Comparison of ENCODE assay signal across 8 mouse cellular contexts in the genomic region with DNA sequence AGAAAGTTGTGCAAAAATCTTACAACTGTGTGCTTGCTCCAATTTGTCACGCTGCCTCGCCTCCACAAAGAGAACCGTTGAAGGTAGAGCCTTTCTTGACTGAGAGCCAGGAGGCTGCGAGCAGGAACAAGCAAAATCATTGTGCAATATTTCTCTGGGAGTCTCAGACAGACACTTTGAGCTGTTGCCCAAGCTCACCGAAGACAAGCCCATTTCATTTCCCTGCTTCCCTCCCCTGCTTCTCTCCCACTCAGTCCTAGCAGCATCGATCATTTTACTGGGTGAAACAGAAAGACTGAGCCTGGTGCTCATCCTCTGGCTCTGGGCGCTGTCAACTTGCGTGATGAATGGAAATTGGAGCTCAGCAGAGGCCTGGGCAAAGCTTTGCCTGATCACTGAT. TPM values are rescaled to one million over a fixed set of nuclear protein-coding genes. Genes with fewer than 3 reads are reported as not detected.
A peak's percentile ranks its signal among the peaks of the same experiment; 100 is the strongest.
DNase-seq lines count a peak whose midpoint lies in the region; ATAC-seq and TF ChIP-seq lines count a peak whose summit lies in the region.

No protein-coding gene starts in this region.

- no peak for ATAC-seq in kidney, postnatal 0 days (replicated peaks; ENCODE audit: low FRiP score, low read depth)
- peak; percentile 86 for ATAC-seq in frontal cortex, adult (ENCODE audit: low TSS enrichment)
- ATAC-seq in megakaryocyte progenitor cell, adult 5-6 weeks (replicated peaks; ENCODE audit: poor library complexity): peak; percentile 83

- no peaks in the 10 kb centered on the region for H3K36me3 ChIP-seq in kidney, postnatal 0 days (ENCODE audit: insufficient read depth, low read length)

- H3K4me3 ChIP-seq in kidney, postnatal 0 days (replicated peaks; ENCODE audit: low read depth, low read length): no peak overlapping the region

- H3K4me2 ChIP-seq in kidney, postnatal 0 days (ENCODE audit: low read length): no peak overlapping the region

- no peak overlapping the region for H3K9ac ChIP-seq in kidney, postnatal 0 days (ENCODE audit: low read depth, low read length)

- no peaks in the 10 kb centered on the region for H3K4me1 ChIP-seq in kidney, postnatal 0 days (replicated peaks; ENCODE audit: insufficient read depth, low read length)

- H3K9me3 ChIP-seq in kidney, postnatal 0 days (replicated peaks; ENCODE audit: low read length): no peaks in the 10 kb centered on the region

- DNase-seq in kidney, postnatal 0 days (ENCODE audit: low spot score): peak; percentile 40
- no peak for DNase-seq in kidney, adult 11 months
- peak; percentile 74 for DNase-seq in adrenal gland, postnatal 14 days
- DNase-seq in layer of hippocampus, postnatal 14 days (ENCODE audit: low spot score in 2 of 2): peak; percentile 23 to 52
- no peak for DNase-seq in thymus, postnatal 14 days
- DNase-seq in thymus, postnatal 25 days: no peak

- WGBS in kidney, postnatal 0 days: 24% methylated on average over 8 of the region's 8 CpGs

- no peaks in the 10 kb centered on the region; the same call in 1 of the 2 replicates for H3K27me3 ChIP-seq in kidney, postnatal 0 days (ENCODE audit: insufficient read depth, low read length)

- no peak overlapping the region for H3K27ac ChIP-seq in kidney, postnatal 0 days

- TF ChIP-seq CTCF in kidney, postnatal 0 days (IDR thresholded peaks at IDR 0.05; ENCODE audit: low read depth): no peak

RNA-seq across cellular contexts. Expression of gene Glce, which starts 14.8 kb away (rescaled TPM):
- polyA plus RNA-seq in kidney, postnatal 0 days (2015; fragmentation: Nextera tagmentation; extraction: Ambion mirVana): 14.4 and 15.7 TPM in 2 replicates
- 27.2 and 30.3 TPM in 2 replicates for total RNA-seq in adrenal gland, postnatal 14 days (2021)
- 10 to 100 TPM; 19.6 to 22.5 TPM for total RNA-seq in layer of hippocampus, postnatal 14 days (2021)
- 17.1 and 19.7 TPM in 2 replicates for total RNA-seq in megakaryocyte progenitor cell, adult 5-6 weeks (2015)
- total RNA-seq in megakaryocyte progenitor cell, adult 5-6 weeks (2017): 18.0 and 20.3 TPM in 2 replicates

Comparison
In these comparisons a context has a peak if more than half of its experiments do, and no peak if none do; other contexts are left out.
1. DNase-seq: peak in kidney, postnatal 0 days (single experiment), adrenal gland, postnatal 14 days (single experiment) and layer of hippocampus, postnatal 14 days (2 of 2); none in kidney, adult 11 months (single experiment), thymus, postnatal 14 days (single experiment) and thymus, postnatal 25 days (single experiment).